Mouse (Mus musculus): ENCODE measurements around the gene Fam185a. TPM values are rescaled to one million over a fixed set of nuclear protein-coding genes. Genes with fewer than 3 reads are reported as not detected.
A peak's percentile ranks its signal among the peaks of the same experiment; 100 is the strongest.

The Fam185a gene
- 5.9 and 6.9 TPM in 2 replicates for polyA plus RNA-seq (2014; fragmentation: Nextera tagmentation; extraction: Ambion mirVana)

- H3K36me3 ChIP-seq (replicated peaks; ENCODE audit: control insufficient read depth, insufficient read depth, low read depth, low read length): no peaks in the 10 kb centered on the region
- peak within 1 kb of the TSS; percentile 80 for H3K4me3 ChIP-seq (ENCODE audit: low read depth, low read length)
- DNase-seq (ENCODE audit: low spot score) (peak; percentile 99), ATAC-seq (replicated peaks; ENCODE audit: insufficient number of reproducible peaks, low FRiP score, low TSS enrichment, low read depth) (peak; percentile 100)
- H3K27ac ChIP-seq (replicated peaks; ENCODE audit: low read depth, low read length): no peak within 1 kb of the TSS
- no peaks in the 10 kb centered on the region for H3K27me3 ChIP-seq (ENCODE audit: control insufficient read depth, insufficient read depth, low read length)
- H3K9ac ChIP-seq (replicated peaks; ENCODE audit: low read length): peak within 1 kb of the TSS; percentile 73
- no peaks in the 10 kb centered on the region for H3K9me3 ChIP-seq (replicated peaks; ENCODE audit: control insufficient read depth, low read length)
- H3K4me1 ChIP-seq (ENCODE audit: control insufficient read depth, insufficient read depth, low read length): no peaks in the 10 kb centered on the region
- peak within 1 kb of the TSS; percentile 93 for H3K4me2 ChIP-seq (ENCODE audit: low read depth, low read length)
- under 1% methylated on average over 68 of the region's 68 CpGs for WGBS
These were observed at the start of gene Fam185a, which contains the start of gene Ccdc146 for GRCm38 (mm10) chr5:21424614-21425602. TSS of gene Fam185a (plus strand) at chr5:21424958. TSS of gene Ccdc146 (minus strand) at chr5:21424677.

- H3K9ac ChIP-seq (replicated peaks; ENCODE audit: low read length): no peak overlapping the region
- no peaks in the 10 kb centered on the region for H3K4me1 ChIP-seq (ENCODE audit: control insufficient read depth, insufficient read depth, low read length)
- H3K4me2 ChIP-seq (ENCODE audit: low read depth, low read length): no peak overlapping the region
- H3K4me3 ChIP-seq (ENCODE audit: low read depth, low read length): no peak overlapping the region
- WGBS: 59% methylated on average over 4 of the region's 4 CpGs
- no peak for ATAC-seq (replicated peaks; ENCODE audit: insufficient number of reproducible peaks, low FRiP score, low TSS enrichment, low read depth)
- H3K27me3 ChIP-seq (ENCODE audit: control insufficient read depth, insufficient read depth, low read length): no peaks in the 10 kb centered on the region
- H3K36me3 ChIP-seq (replicated peaks; ENCODE audit: control insufficient read depth, insufficient read depth, low read depth, low read length): no peaks in the 10 kb centered on the region
- no peak for DNase-seq (ENCODE audit: low spot score)
- H3K27ac ChIP-seq (replicated peaks; ENCODE audit: low read depth, low read length): no peak overlapping the region
- H3K9me3 ChIP-seq (replicated peaks; ENCODE audit: control insufficient read depth, low read length): no peaks in the 10 kb centered on the region
These were observed 47.8 kb upstream of the Fam185a start for GRCm38 (mm10) chr5:21376935-21377334.

- 75% methylated on average over 2 of the region's 2 CpGs for WGBS
- no peaks in the 10 kb centered on the region for H3K27me3 ChIP-seq (ENCODE audit: control insufficient read depth, insufficient read depth, low read length)
- ATAC-seq (replicated peaks; ENCODE audit: insufficient number of reproducible peaks, low FRiP score, low TSS enrichment, low read depth): no peak
These were observed 46.4 kb upstream of the Fam185a start for GRCm38 (mm10) chr5:21378397-21378796.

GRCm38 (mm10) chr5:21381986-21382385 is 42.8 kb upstream of the Fam185a start:
- DNase-seq (ENCODE audit: low spot score): no peak
- H3K4me2 ChIP-seq (ENCODE audit: low read depth, low read length): no peak overlapping the region
- H3K27me3 ChIP-seq (ENCODE audit: control insufficient read depth, insufficient read depth, low read length): no peaks in the 10 kb centered on the region
- no peaks in the 10 kb centered on the region for H3K4me1 ChIP-seq (ENCODE audit: control insufficient read depth, insufficient read depth, low read length)
- 50% methylated on average over 6 of the region's 6 CpGs for WGBS
- no peaks in the 10 kb centered on the region for H3K36me3 ChIP-seq (replicated peaks; ENCODE audit: control insufficient read depth, insufficient read depth, low read depth, low read length)
- no peak overlapping the region for H3K9ac ChIP-seq (replicated peaks; ENCODE audit: low read length)
- no peak overlapping the region for H3K27ac ChIP-seq (replicated peaks; ENCODE audit: low read depth, low read length)
- H3K9me3 ChIP-seq (replicated peaks; ENCODE audit: control insufficient read depth, low read length): no peaks in the 10 kb centered on the region
- no peak for ATAC-seq (replicated peaks; ENCODE audit: insufficient number of reproducible peaks, low FRiP score, low TSS enrichment, low read depth)
- H3K4me3 ChIP-seq (ENCODE audit: low read depth, low read length): no peak overlapping the region

More at GRCm38 (mm10) chr5:21378397-21378796, 46.4 kb upstream of the Fam185a start:
- Histone ChIP-seq H3K4me2 (ENCODE audit: low read depth, low read length) (no peak overlapping the region), H3K9ac (replicated peaks; ENCODE audit: low read length) (no peak overlapping the region), H3K4me3 (ENCODE audit: low read depth, low read length) (no peak overlapping the region), H3K36me3 (replicated peaks; ENCODE audit: control insufficient read depth, insufficient read depth, low read depth, low read length) (no peaks in the 10 kb centered on the region), H3K9me3 (replicated peaks; ENCODE audit: control insufficient read depth, low read length) (no peaks in the 10 kb centered on the region), H3K4me1 (ENCODE audit: control insufficient read depth, insufficient read depth, low read length) (no peaks in the 10 kb centered on the region), H3K27ac (replicated peaks; ENCODE audit: low read depth, low read length) (no peak overlapping the region)
- no peak for DNase-seq (ENCODE audit: low spot score)

GRCm38 (mm10) chr5:21382678-21383077 is 42.1 kb upstream of the Fam185a start:
- DNase-seq (ENCODE audit: low spot score): no peak

GRCm38 (mm10) chr5:21383392-21384251 is 41.1 kb upstream of the Fam185a start:
- H3K4me2 ChIP-seq (ENCODE audit: low read depth, low read length): no peak overlapping the region
- H3K4me1 ChIP-seq (ENCODE audit: control insufficient read depth, insufficient read depth, low read length): no peaks in the 10 kb centered on the region
- H3K4me3 ChIP-seq (ENCODE audit: low read depth, low read length): no peak overlapping the region
- no peak overlapping the region for H3K9ac ChIP-seq (replicated peaks; ENCODE audit: low read length)
- no peaks in the 10 kb centered on the region for H3K36me3 ChIP-seq (replicated peaks; ENCODE audit: control insufficient read depth, insufficient read depth, low read depth, low read length)
- H3K9me3 ChIP-seq (replicated peaks; ENCODE audit: control insufficient read depth, low read length): no peaks in the 10 kb centered on the region
- DNase-seq (ENCODE audit: low spot score) (no peak), ATAC-seq (replicated peaks; ENCODE audit: insufficient number of reproducible peaks, low FRiP score, low TSS enrichment, low read depth) (no peak)
- 43% methylated on average over 14 of the region's 14 CpGs for WGBS
- no peaks in the 10 kb centered on the region for H3K27me3 ChIP-seq (ENCODE audit: control insufficient read depth, insufficient read depth, low read length)
- H3K27ac ChIP-seq (replicated peaks; ENCODE audit: low read depth, low read length): no peak overlapping the region

More at GRCm38 (mm10) chr5:21382678-21383077, 42.1 kb upstream of the Fam185a start:
- Histone ChIP-seq H3K4me1 (ENCODE audit: control insufficient read depth, insufficient read depth, low read length) (no peaks in the 10 kb centered on the region), H3K4me2 (ENCODE audit: low read depth, low read length) (no peak overlapping the region), H3K9ac (replicated peaks; ENCODE audit: low read length) (no peak overlapping the region), H3K27me3 (ENCODE audit: control insufficient read depth, insufficient read depth, low read length) (no peaks in the 10 kb centered on the region), H3K4me3 (ENCODE audit: low read depth, low read length) (no peak overlapping the region), H3K27ac (replicated peaks; ENCODE audit: low read depth, low read length) (no peak overlapping the region), H3K9me3 (replicated peaks; ENCODE audit: control insufficient read depth, low read length) (no peaks in the 10 kb centered on the region), H3K36me3 (replicated peaks; ENCODE audit: control insufficient read depth, insufficient read depth, low read depth, low read length) (no peaks in the 10 kb centered on the region)
- no peak for ATAC-seq (replicated peaks; ENCODE audit: insufficient number of reproducible peaks, low FRiP score, low TSS enrichment, low read depth)
- WGBS: 62% methylated on average over 6 of the region's 6 CpGs

- 70% methylated on average over 13 of the region's 13 CpGs for WGBS
- Histone ChIP-seq H3K4me2 (ENCODE audit: low read depth, low read length) (no peak overlapping the region), H3K9ac (replicated peaks; ENCODE audit: low read length) (no peak overlapping the region), H3K36me3 (replicated peaks; ENCODE audit: control insufficient read depth, insufficient read depth, low read depth, low read length) (no peaks in the 10 kb centered on the region), H3K9me3 (replicated peaks; ENCODE audit: control insufficient read depth, low read length) (no peaks in the 10 kb centered on the region), H3K27ac (replicated peaks; ENCODE audit: low read depth, low read length) (no peak overlapping the region), H3K4me1 (ENCODE audit: control insufficient read depth, insufficient read depth, low read length) (no peaks in the 10 kb centered on the region), H3K27me3 (ENCODE audit: control insufficient read depth, insufficient read depth, low read length) (no peaks in the 10 kb centered on the region), H3K4me3 (ENCODE audit: low read depth, low read length) (no peak overlapping the region)
- ATAC-seq (replicated peaks; ENCODE audit: insufficient number of reproducible peaks, low FRiP score, low TSS enrichment, low read depth): no peak
- no peak for DNase-seq (ENCODE audit: low spot score)
These were observed 40.4 kb upstream of the Fam185a start for GRCm38 (mm10) chr5:21384252-21384960.
